Mouse (Mus musculus) forebrain, embryonic 11.5 days (tissue): ENCODE data around the gene Amph. TPM values are rescaled to one million over a fixed set of nuclear protein-coding genes. Genes with fewer than 3 reads are reported as not detected.

Experiments
- ATAC-seq: fragments of 200-750 bp; cut with Nextera tagmentation; replicated peaks from 2 replicates; pipeline ENCODE4 v1.8.0; 2017; ENCODE audit warnings: moderate TSS enrichment; ENCODE audit not compliant: low FRiP score
- DNase-seq: peaks from one replicate; pipeline ENCODE4 v3.0.0-alpha.2; 2017; ENCODE audit warnings: low spot score
- H3K27ac ChIP-seq: fragments of 300-500 bp; sonication (generic); 2 replicates; pipeline ENCODE4 v1.5.1; 2014; ENCODE audit warnings: low read depth, low read length
- H3K27me3 ChIP-seq: fragments of 300-500 bp; sonication (generic); 2 replicates; pipeline ENCODE4 v1.6.1; 2014; ENCODE audit warnings: mild to moderate bottlenecking, low read length, mixed read lengths; ENCODE audit not compliant: control insufficient read depth, insufficient read depth
- H3K36me3 ChIP-seq: fragments of 300-500 bp; sonication (generic); 2 replicates; pipeline ENCODE4 v1.6.1; 2014; ENCODE audit warnings: mild to moderate bottlenecking, low read length, moderate library complexity, mixed read lengths; ENCODE audit not compliant: control insufficient read depth, insufficient read depth
- H3K4me1 ChIP-seq: fragments of 300-500 bp; sonication (generic); replicated peaks from 2 replicates; pipeline ENCODE4 v1.6.1; 2014; ENCODE audit warnings: low read length, mixed read lengths; ENCODE audit not compliant: control insufficient read depth, insufficient read depth
- H3K4me2 ChIP-seq: fragments of 300-500 bp; sonication (generic); 2 replicates; pipeline ENCODE4 v1.6.1; 2014; ENCODE audit warnings: low read depth, mild to moderate bottlenecking, low read length, moderate library complexity, mixed read lengths; ENCODE audit not compliant: severe bottlenecking
- H3K4me3 ChIP-seq: fragments of 300-500 bp; sonication (generic); 2 replicates; pipeline ENCODE4 v1.5.1; 2014; ENCODE audit warnings: low read depth, low read length
- H3K9ac ChIP-seq: fragments of 300-500 bp; sonication (generic); 2 replicates; pipeline ENCODE4 v1.6.1; 2014; ENCODE audit warnings: low read length
- H3K9me3 ChIP-seq: fragments of 300-500 bp; sonication (generic); 2 replicates; pipeline ENCODE4 v1.6.1; 2016; ENCODE audit warnings: low read length, mixed read lengths; ENCODE audit not compliant: control insufficient read depth
- WGBS: fragments of 180-500 bp; shearing (Covaris S2); extraction: QIAGEN DNeasy Blood & Tissue Kit; methylation state at CpG from one replicate; pipeline ENCODE4 v1.1.7; 2014; 5-methylcytosine and 5-hydroxymethylcytosine counted together
- polyA plus RNA-seq: library from polyadenylated mRNA; unstranded; fragments of >200 nt; fragmentation: Nextera tagmentation; extraction: Ambion mirVana; gene quantifications from 2 replicates; pipeline ENCODE4 v1.2.1, GENCODE M21; 2014

The Amph gene
- polyA plus RNA-seq, 1 experiment from 2014 or later, result 6.8 TPM

GRCm38 (mm10) chr13:19138550-19138949, 190.5 kb downstream of the Amph start:
- H3K4me1 ChIP-seq, result no peaks in the 10 kb centered on the region
- DNase-seq, result no peak
- no peak overlapping the region for H3K4me2 ChIP-seq
- 92% methylated on average over 2 of the region's 2 CpGs for WGBS
- no peaks in the 10 kb centered on the region for H3K27me3 ChIP-seq
- no peak for ATAC-seq
- no peak overlapping the region for H3K4me3 ChIP-seq
- no peak overlapping the region for H3K9ac ChIP-seq
- no peaks in the 10 kb centered on the region for H3K36me3 ChIP-seq
- no peak overlapping the region for H3K27ac ChIP-seq
- no peaks in the 10 kb centered on the region for H3K9me3 ChIP-seq

GRCm38 (mm10) chr13:19139104-19139503, 191.1 kb downstream of the Amph start:
- Histone ChIP-seq H3K4me1 (no peaks in the 10 kb centered on the region), H3K27ac (no peak overlapping the region), H3K4me2 (no peak overlapping the region), H3K9ac (no peak overlapping the region), H3K36me3 (no peaks in the 10 kb centered on the region), H3K4me3 (no peak overlapping the region), H3K27me3 (no peaks in the 10 kb centered on the region), H3K9me3 (no peaks in the 10 kb centered on the region)
- DNase-seq (no peak), ATAC-seq (no peak)
- 90% methylated on average over 7 of the region's 7 CpGs for WGBS

- H3K9me3 ChIP-seq, result no peaks in the 10 kb centered on the region
- no peak overlapping the region for H3K27ac ChIP-seq
- H3K27me3 ChIP-seq, result no peaks in the 10 kb centered on the region
- no peaks in the 10 kb centered on the region for H3K4me1 ChIP-seq
- DNase-seq (no peak), ATAC-seq (no peak)
- H3K9ac ChIP-seq, result no peak overlapping the region
- H3K4me3 ChIP-seq, result no peak overlapping the region
- H3K36me3 ChIP-seq, result no peaks in the 10 kb centered on the region
- WGBS, result 96% methylated on average over 1 of the region's 1 CpGs
- H3K4me2 ChIP-seq, result no peak overlapping the region
Observed at GRCm38 (mm10) chr13:19139771-19140170, 191.8 kb downstream of the Amph start.

- Histone ChIP-seq H3K9ac (no peak overlapping the region), H3K4me1 (no peaks in the 10 kb centered on the region), H3K4me2 (no peak overlapping the region), H3K36me3 (no peaks in the 10 kb centered on the region), H3K27me3 (no peaks in the 10 kb centered on the region), H3K4me3 (no peak overlapping the region), H3K9me3 (no peaks in the 10 kb centered on the region), H3K27ac (no peak overlapping the region)
- no peak for DNase-seq
- no peak for ATAC-seq
- 83% methylated on average over 3 of the region's 3 CpGs for WGBS
Observed at GRCm38 (mm10) chr13:19143766-19144165, 195.8 kb downstream of the Amph start.

- Histone ChIP-seq H3K4me1 (no peaks in the 10 kb centered on the region), H3K36me3 (no peaks in the 10 kb centered on the region), H3K27me3 (no peaks in the 10 kb centered on the region), H3K9me3 (no peaks in the 10 kb centered on the region), H3K9ac (no peak overlapping the region), H3K4me2 (no peak overlapping the region), H3K27ac (no peak overlapping the region), H3K4me3 (no peak overlapping the region)
- DNase-seq (no peak), ATAC-seq (no peak)
- 94% methylated on average over 3 of the region's 3 CpGs for WGBS
Observed at GRCm38 (mm10) chr13:19147468-19147867, 199.5 kb downstream of the Amph start.

- H3K27me3 ChIP-seq, result no peaks in the 10 kb centered on the region
- 89% methylated on average over 8 of the region's 8 CpGs for WGBS
- no peak overlapping the region for H3K4me2 ChIP-seq
- H3K4me1 ChIP-seq, result no peaks in the 10 kb centered on the region
- H3K9ac ChIP-seq, result no peak overlapping the region
- ATAC-seq, result no peak
- DNase-seq, result no peak
- no peak overlapping the region for H3K4me3 ChIP-seq
- no peaks in the 10 kb centered on the region for H3K36me3 ChIP-seq
- H3K27ac ChIP-seq, result no peak overlapping the region
- no peaks in the 10 kb centered on the region for H3K9me3 ChIP-seq
Observed at GRCm38 (mm10) chr13:19149574-19149973, 201.6 kb downstream of the Amph start.

- Histone ChIP-seq H3K27me3 (no peaks in the 10 kb centered on the region), H3K4me3 (no peak overlapping the region), H3K4me2 (no peak overlapping the region), H3K9ac (no peak overlapping the region), H3K4me1 (no peaks in the 10 kb centered on the region), H3K27ac (no peak overlapping the region), H3K9me3 (no peaks in the 10 kb centered on the region), H3K36me3 (no peaks in the 10 kb centered on the region)
- no peak for DNase-seq
- ATAC-seq, result no peak
- 90% methylated on average over 12 of the region's 12 CpGs for WGBS
Observed at GRCm38 (mm10) chr13:19150438-19151301, 202.7 kb downstream of the Amph start.

GRCm38 (mm10) chr13:19152126-19152525, 204.1 kb downstream of the Amph start:
- Histone ChIP-seq H3K9ac (no peak overlapping the region), H3K27ac (no peak overlapping the region), H3K27me3 (no peaks in the 10 kb centered on the region), H3K9me3 (no peaks in the 10 kb centered on the region), H3K4me3 (no peak overlapping the region), H3K4me1 (no peaks in the 10 kb centered on the region), H3K36me3 (no peaks in the 10 kb centered on the region), H3K4me2 (no peak overlapping the region)
- WGBS, result 88% methylated on average over 3 of the region's 3 CpGs
- ATAC-seq (no peak), DNase-seq (no peak)

GRCm38 (mm10) chr13:19158484-19158883, 210.5 kb downstream of the Amph start:
- ATAC-seq, result peak; percentile 24; the same call in 1 of the 2 replicates
- no peak overlapping the region for H3K27ac ChIP-seq
- H3K36me3 ChIP-seq, result no peaks in the 10 kb centered on the region
- no peak for DNase-seq
- H3K4me1 ChIP-seq, result no peaks in the 10 kb centered on the region
- H3K27me3 ChIP-seq, result no peaks in the 10 kb centered on the region
- 36% methylated on average over 4 of the region's 4 CpGs for WGBS
- no peak overlapping the region for H3K9ac ChIP-seq
- no peaks in the 10 kb centered on the region for H3K9me3 ChIP-seq
- no peak overlapping the region for H3K4me3 ChIP-seq
- H3K4me2 ChIP-seq, result no peak overlapping the region
